Mouse (Mus musculus): ENCODE data around the gene Psrc1. TPM values are rescaled to one million over a fixed set of nuclear protein-coding genes. Genes with fewer than 3 reads are reported as not detected.

Gene Psrc1
- polyA plus RNA-seq, 1 experiment from 2014 or later: 28.8 TPM

- Histone ChIP-seq H3K4me3 (replicated peaks) (no peak overlapping the region), H3K27me3 (replicated peaks) (no peaks in the 10 kb centered on the region), H3K27ac (no peak overlapping the region; the same call in 1 of the 2 replicates), H3K4me1 (replicated peaks) (peaks cover 22% of the 10 kb centered on the region), H3K36me3 (no peaks in the 10 kb centered on the region), H3K4me2 (replicated peaks) (peak overlapping the region; percentile 34), H3K9ac (0 out of 2 replicates have a peak overlapping the region, but pooled peaks have one; percentile 13), H3K9me3 (no peaks in the 10 kb centered on the region)
- no peak for ATAC-seq
- WGBS: 61% methylated on average over 15 of the region's 15 CpGs
Observed at GRCm38 (mm10) chr3:108392793-108393192, 9.2 kb downstream of the Psrc1 start.

- no peaks in the 10 kb centered on the region for H3K9me3 ChIP-seq
- H3K4me1 ChIP-seq (replicated peaks): peaks cover 4% of the 10 kb centered on the region
- ATAC-seq: no peak
- no peaks in the 10 kb centered on the region for H3K27me3 ChIP-seq (replicated peaks)
- no peaks in the 10 kb centered on the region for H3K36me3 ChIP-seq
- no peak overlapping the region for H3K27ac ChIP-seq
- no peak overlapping the region for H3K4me2 ChIP-seq (replicated peaks)
- no peak overlapping the region for H3K9ac ChIP-seq
- no peak overlapping the region for H3K4me3 ChIP-seq (replicated peaks)
- 91% methylated on average over 9 of the region's 9 CpGs for WGBS
Observed at GRCm38 (mm10) chr3:108398281-108398680, 14.6 kb downstream of the Psrc1 start.

DNA sequence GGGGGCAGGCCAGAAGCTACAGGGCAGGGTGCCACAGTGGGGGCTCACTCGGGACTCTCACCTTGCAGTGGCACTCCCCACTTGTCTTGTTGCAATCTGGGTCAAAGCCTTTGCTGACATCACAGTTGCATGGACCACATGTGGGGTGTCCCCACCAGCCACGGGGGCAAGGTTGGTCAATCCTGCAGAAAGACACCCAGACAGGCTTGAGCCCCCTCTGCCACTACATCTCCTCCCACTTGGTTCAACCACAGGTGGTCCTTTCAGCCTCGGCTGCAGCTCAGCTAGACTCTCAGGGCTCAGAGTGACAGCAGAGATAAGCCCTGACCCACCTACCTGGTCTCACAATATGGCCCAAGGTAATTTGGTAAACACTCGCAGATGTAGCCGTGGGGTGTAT is 16.8 kb downstream of the Psrc1 start:
- ATAC-seq: no peak
- H3K9me3 ChIP-seq: no peaks in the 10 kb centered on the region
- no peaks in the 10 kb centered on the region for H3K36me3 ChIP-seq

DNA sequence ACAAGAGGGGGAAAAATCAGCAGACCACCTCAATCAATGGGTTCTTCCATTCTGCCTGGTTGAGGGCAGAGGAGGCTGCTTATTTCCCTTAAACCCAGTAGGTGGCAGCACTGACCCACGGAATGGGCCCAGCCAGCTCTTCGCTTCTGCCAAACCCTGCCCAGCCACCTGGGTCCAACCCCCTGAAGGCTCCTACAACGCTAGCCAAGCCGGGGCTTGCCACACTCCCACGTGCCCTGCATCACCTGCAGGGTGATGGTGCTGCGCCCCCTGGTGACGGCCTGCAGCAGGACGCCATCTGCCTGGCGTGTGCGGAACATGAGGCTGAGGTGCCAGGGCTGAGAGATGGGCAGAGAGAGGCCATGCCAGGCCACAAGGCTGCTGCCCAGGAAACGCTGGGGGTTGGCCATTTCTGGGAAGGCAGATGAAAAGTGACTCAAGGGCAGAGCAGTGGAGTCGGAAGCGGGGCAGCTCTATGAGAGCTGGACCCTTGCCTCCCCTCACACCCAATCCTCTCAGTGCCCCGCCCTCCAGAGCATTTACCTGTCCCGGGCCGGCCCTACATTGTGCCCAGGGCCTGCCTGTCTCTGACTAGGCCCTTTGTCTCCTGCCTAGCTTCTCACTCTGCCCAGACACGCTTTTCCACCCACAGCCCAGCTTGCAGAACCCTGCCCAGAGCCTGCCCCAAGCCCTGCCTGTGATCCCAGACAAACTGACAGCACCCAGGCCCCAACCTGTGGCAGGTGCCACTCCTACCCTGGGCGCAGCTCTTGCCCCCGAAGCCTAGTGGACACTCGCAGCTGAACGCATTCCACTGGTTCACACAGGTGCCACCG is 18.3 kb downstream of the Psrc1 start:
- peak overlapping the region; percentile 9; the same call in 1 of the 2 replicates for H3K4me3 ChIP-seq (replicated peaks)
- H3K9ac ChIP-seq: peak overlapping the region; percentile 30; the same call in 1 of the 2 replicates
- ATAC-seq: peak; percentile 96
- H3K9me3 ChIP-seq: no peaks in the 10 kb centered on the region
- 0 out of 2 replicates have a peak, but pooled peaks cover 4% of the 10 kb centered on the region for H3K36me3 ChIP-seq
- H3K4me1 ChIP-seq (replicated peaks): peaks cover 4% of the 10 kb centered on the region
- H3K27me3 ChIP-seq (replicated peaks): no peaks in the 10 kb centered on the region
- H3K4me2 ChIP-seq (replicated peaks): peak overlapping the region; percentile 51
- H3K27ac ChIP-seq: no peak overlapping the region
- 36% methylated on average over 22 of the region's 22 CpGs for WGBS

More for the DNA sequence above, 16.8 kb downstream of the Psrc1 start:
- whole genome bisulfite sequencing: 79% methylated on average over 5 of the region's 5 CpGs
- Histone ChIP-seq H3K4me3 (replicated peaks) (no peak overlapping the region), H3K4me1 (replicated peaks) (peaks cover 4% of the 10 kb centered on the region), H3K4me2 (replicated peaks) (no peak overlapping the region), H3K27ac (no peak overlapping the region), H3K9ac (no peak overlapping the region), H3K27me3 (replicated peaks) (no peaks in the 10 kb centered on the region)

- H3K4me3 ChIP-seq (replicated peaks): no peak overlapping the region
- no peak overlapping the region for H3K27ac ChIP-seq
- peaks cover 4% of the 10 kb centered on the region for H3K4me1 ChIP-seq (replicated peaks)
- H3K9ac ChIP-seq: no peak overlapping the region
- no peak for ATAC-seq
- no peaks in the 10 kb centered on the region for H3K9me3 ChIP-seq
- 0 out of 2 replicates have a peak, but pooled peaks cover 4% of the 10 kb centered on the region for H3K36me3 ChIP-seq
- 93% methylated on average over 15 of the region's 15 CpGs for WGBS
- H3K27me3 ChIP-seq (replicated peaks): no peaks in the 10 kb centered on the region
- no peak overlapping the region for H3K4me2 ChIP-seq (replicated peaks)
Observed at GRCm38 (mm10) chr3:108402528-108402920, 18.9 kb downstream of the Psrc1 start.

GRCm38 (mm10) chr3:108405536-108406305 is 22.1 kb downstream of the Psrc1 start:
- Histone ChIP-seq H3K4me1 (replicated peaks) (peaks cover 5% of the 10 kb centered on the region), H3K27ac (no peak overlapping the region), H3K9ac (no peak overlapping the region), H3K4me2 (replicated peaks) (no peak overlapping the region), H3K27me3 (replicated peaks) (no peaks in the 10 kb centered on the region), H3K36me3 (0 out of 2 replicates have a peak, but pooled peaks cover 4% of the 10 kb centered on the region), H3K9me3 (no peaks in the 10 kb centered on the region), H3K4me3 (replicated peaks) (no peak overlapping the region)
- ATAC-seq: no peak
- 57% methylated on average over 14 of the region's 14 CpGs for WGBS

DNA sequence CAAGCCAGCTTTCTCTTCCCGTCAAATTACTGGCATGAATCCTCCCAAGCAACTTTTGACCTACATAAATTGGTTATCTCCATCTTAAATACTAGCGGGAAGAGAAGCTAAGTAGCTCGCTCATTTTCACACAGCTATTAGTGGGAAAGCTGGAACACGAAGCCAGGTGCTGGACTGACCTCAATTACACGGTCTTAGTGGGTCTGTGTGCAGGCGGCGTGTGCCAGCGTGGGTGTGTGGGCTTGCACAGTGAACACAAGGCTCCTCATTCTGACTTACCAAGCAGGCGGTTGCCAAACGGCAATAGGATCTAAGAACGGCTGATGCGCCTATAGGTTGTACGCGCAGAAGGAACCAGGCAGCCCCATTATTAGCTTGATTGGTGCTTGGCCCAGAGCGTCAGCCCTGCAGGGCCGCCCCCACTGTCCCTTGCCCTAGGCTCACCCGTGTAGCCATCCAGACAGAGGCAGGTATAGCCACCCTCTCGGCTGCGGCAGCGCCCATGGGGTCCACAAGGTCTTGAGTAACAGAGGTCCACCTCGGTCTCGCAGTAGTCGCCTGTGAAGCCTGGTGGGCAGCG is 22.8 kb downstream of the Psrc1 start:
- ATAC-seq: no peak
- H3K27ac ChIP-seq: no peak overlapping the region
- no peak overlapping the region for H3K4me3 ChIP-seq (replicated peaks)
- H3K27me3 ChIP-seq (replicated peaks): no peaks in the 10 kb centered on the region
- H3K36me3 ChIP-seq: 0 out of 2 replicates have a peak, but pooled peaks cover 4% of the 10 kb centered on the region
- no peaks in the 10 kb centered on the region for H3K9me3 ChIP-seq
- 89% methylated on average over 24 of the region's 24 CpGs for WGBS
- no peak overlapping the region for H3K9ac ChIP-seq
- H3K4me2 ChIP-seq (replicated peaks): no peak overlapping the region
- peaks cover 12% of the 10 kb centered on the region for H3K4me1 ChIP-seq (replicated peaks)

DNA sequence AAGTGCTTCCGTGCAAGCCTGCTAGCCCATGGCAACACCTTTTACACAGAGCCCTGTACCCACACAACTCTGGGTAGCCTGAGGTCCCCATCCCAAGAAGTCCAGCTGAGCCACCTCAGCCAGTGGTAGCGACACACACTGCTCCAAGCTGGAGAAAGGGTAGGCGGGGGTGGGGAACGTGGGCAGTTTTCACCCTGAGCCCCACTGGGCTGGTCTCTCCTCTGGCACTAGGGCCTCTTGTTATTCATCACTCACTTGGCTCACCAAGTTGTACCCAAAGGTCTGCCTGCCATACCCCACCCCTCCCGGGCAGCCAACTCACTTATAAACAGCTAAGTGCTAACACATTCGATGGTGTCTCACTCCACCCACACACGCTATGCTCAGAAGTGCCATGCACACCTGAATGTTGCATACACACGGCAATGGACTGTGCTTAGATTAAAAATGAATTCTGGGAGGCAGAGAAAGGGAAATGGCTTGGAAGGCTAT is 24.9 kb downstream of the Psrc1 start:
- H3K9ac ChIP-seq: no peak overlapping the region
- H3K36me3 ChIP-seq: peaks cover 8% of the 10 kb centered on the region; the same call in 1 of the 2 replicates
- no peak overlapping the region for H3K27ac ChIP-seq
- no peak overlapping the region for H3K4me3 ChIP-seq (replicated peaks)
- ATAC-seq: no peak
- H3K4me1 ChIP-seq (replicated peaks): peaks cover 12% of the 10 kb centered on the region; the same call in 1 of the 2 replicates
- H3K9me3 ChIP-seq: 0 out of 2 replicates have a peak, but pooled peaks cover 7% of the 10 kb centered on the region
- no peaks in the 10 kb centered on the region for H3K27me3 ChIP-seq (replicated peaks)
- no peak overlapping the region for H3K4me2 ChIP-seq (replicated peaks)
- 89% methylated on average over 8 of the region's 8 CpGs for WGBS

- H3K27ac ChIP-seq: no peak overlapping the region
- no peak overlapping the region for H3K4me3 ChIP-seq (replicated peaks)
- no peak overlapping the region; the same call in 1 of the 2 replicates for H3K9ac ChIP-seq
- whole genome bisulfite sequencing: 57% methylated on average over 8 of the region's 8 CpGs
- H3K36me3 ChIP-seq: peaks cover 14% of the 10 kb centered on the region; the same call in 1 of the 2 replicates
- H3K4me1 ChIP-seq (replicated peaks): peaks cover 13% of the 10 kb centered on the region
- 0 out of 2 replicates have a peak, but pooled peaks cover 2% of the 10 kb centered on the region for H3K27me3 ChIP-seq (replicated peaks)
- H3K9me3 ChIP-seq: 0 out of 2 replicates have a peak, but pooled peaks cover 7% of the 10 kb centered on the region
- no peak for ATAC-seq
- H3K4me2 ChIP-seq (replicated peaks): 0 out of 2 replicates have a peak overlapping the region, but pooled peaks have one; percentile 17
Observed at GRCm38 (mm10) chr3:108409656-108410358, 26.2 kb downstream of the Psrc1 start.

DNA sequence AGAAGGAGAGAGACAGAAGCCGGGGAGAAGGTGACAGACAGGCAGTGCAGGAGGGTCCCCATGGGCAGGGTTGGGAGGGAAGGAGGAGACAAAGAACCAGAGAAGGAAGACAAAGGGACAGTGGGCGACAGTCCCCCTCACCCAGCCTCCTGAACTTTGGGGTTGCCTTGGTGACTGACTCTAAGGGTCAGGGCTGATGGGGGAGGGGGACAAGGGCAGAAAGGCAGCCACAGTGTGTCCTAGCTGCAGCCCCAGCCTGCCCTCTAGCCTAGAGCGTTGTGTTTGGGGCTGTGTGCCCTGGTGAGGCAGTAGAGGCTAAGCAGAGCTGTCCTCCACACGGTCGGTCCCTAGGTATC is 26.7 kb downstream of the Psrc1 start:
- Histone ChIP-seq H3K4me3 (replicated peaks) (no peak overlapping the region), H3K9me3 (0 out of 2 replicates have a peak, but pooled peaks cover 7% of the 10 kb centered on the region), H3K4me2 (replicated peaks) (peak overlapping the region; percentile 17; the same call in 1 of the 2 replicates), H3K36me3 (peaks cover 14% of the 10 kb centered on the region; the same call in 1 of the 2 replicates), H3K27ac (no peak overlapping the region), H3K27me3 (replicated peaks) (0 out of 2 replicates have a peak, but pooled peaks cover 4% of the 10 kb centered on the region), H3K4me1 (replicated peaks) (peaks cover 18% of the 10 kb centered on the region), H3K9ac (no peak overlapping the region; the same call in 1 of the 2 replicates)
- ATAC-seq: no peak
- 40% methylated on average over 5 of the region's 5 CpGs for WGBS

Measured in intestine, embryonic 15.5 days (tissue).